Mouse (Mus musculus) embryo, embryonic 10 days (tissue): ENCODE results near the gene Cadm1.
A peak's percentile ranks its signal among the peaks of the same experiment; 100 is the strongest.

Experiments used
- DNase-seq: peaks from one replicate; pipeline ENCODE4 v3.0.0-alpha.2; 2015; ENCODE audit warnings: low spot score

The Cadm1 gene

GRCm38 (mm10) chr9:47548916-47549315 is 18.9 kb downstream of the Cadm1 start:
- DNase-seq = no peak

- no peak for DNase-seq
Measured at GRCm38 (mm10) chr9:47552960-47553575, 23.1 kb downstream of the Cadm1 start.

GRCm38 (mm10) chr9:47560726-47561125 is 30.8 kb downstream of the Cadm1 start:
- no peak for DNase-seq

GRCm38 (mm10) chr9:47561596-47561995 is 31.6 kb downstream of the Cadm1 start:
- DNase-seq = no peak

- no peak for DNase-seq
Measured at GRCm38 (mm10) chr9:47565088-47565487, 35.1 kb downstream of the Cadm1 start.

GRCm38 (mm10) chr9:47567873-47568272 is 37.9 kb downstream of the Cadm1 start:
- DNase-seq = no peak

- no peak for DNase-seq
Measured at GRCm38 (mm10) chr9:47570184-47570583, 40.2 kb downstream of the Cadm1 start.

- no peak for DNase-seq
Measured at GRCm38 (mm10) chr9:47571461-47571860, 41.5 kb downstream of the Cadm1 start.

- DNase-seq = no peak
Measured at GRCm38 (mm10) chr9:47572132-47572531, 42.2 kb downstream of the Cadm1 start.

GRCm38 (mm10) chr9:47573456-47573855 is 43.5 kb downstream of the Cadm1 start:
- DNase-seq = no peak

GRCm38 (mm10) chr9:47574710-47575414 is 44.9 kb downstream of the Cadm1 start:
- peak; percentile 50 for DNase-seq

GRCm38 (mm10) chr9:47575764-47576163 is 45.8 kb downstream of the Cadm1 start:
- DNase-seq = no peak

- no peak for DNase-seq
Measured at GRCm38 (mm10) chr9:47579464-47579863, 49.5 kb downstream of the Cadm1 start.

GRCm38 (mm10) chr9:47581576-47582365 is 51.8 kb downstream of the Cadm1 start:
- no peak for DNase-seq

GRCm38 (mm10) chr9:47583241-47583640 is 53.3 kb downstream of the Cadm1 start:
- DNase-seq = no peak

- DNase-seq = no peak
Measured at GRCm38 (mm10) chr9:47586176-47586575, 56.2 kb downstream of the Cadm1 start.

GRCm38 (mm10) chr9:47586839-47587238 is 56.9 kb downstream of the Cadm1 start:
- DNase-seq = no peak

GRCm38 (mm10) chr9:47587577-47588194 is 57.7 kb downstream of the Cadm1 start:
- peak; percentile 42 for DNase-seq

- DNase-seq = no peak
Measured at GRCm38 (mm10) chr9:47589832-47590231, 59.9 kb downstream of the Cadm1 start.

GRCm38 (mm10) chr9:47601541-47601940 is 71.6 kb downstream of the Cadm1 start:
- DNase-seq = no peak

GRCm38 (mm10) chr9:47603971-47604370 is 74.0 kb downstream of the Cadm1 start:
- no peak for DNase-seq

GRCm38 (mm10) chr9:47605628-47606027 is 75.7 kb downstream of the Cadm1 start:
- DNase-seq = no peak

GRCm38 (mm10) chr9:47608441-47608840 is 78.5 kb downstream of the Cadm1 start:
- DNase-seq = no peak
